Mouse (Mus musculus) urinary bladder, adult 18-20 months (tissue): ENCODE data around the gene Nrxn3.

ENCODE experiments used
- DNase-seq, 2 experiments: peaks; one replicate each; pipeline ENCODE4 v3.0.0; 2022; ENCODE audit warnings: low spot score in 2 of 2, mixed read lengths in 2 of 2

Nrxn3 gene

DNA sequence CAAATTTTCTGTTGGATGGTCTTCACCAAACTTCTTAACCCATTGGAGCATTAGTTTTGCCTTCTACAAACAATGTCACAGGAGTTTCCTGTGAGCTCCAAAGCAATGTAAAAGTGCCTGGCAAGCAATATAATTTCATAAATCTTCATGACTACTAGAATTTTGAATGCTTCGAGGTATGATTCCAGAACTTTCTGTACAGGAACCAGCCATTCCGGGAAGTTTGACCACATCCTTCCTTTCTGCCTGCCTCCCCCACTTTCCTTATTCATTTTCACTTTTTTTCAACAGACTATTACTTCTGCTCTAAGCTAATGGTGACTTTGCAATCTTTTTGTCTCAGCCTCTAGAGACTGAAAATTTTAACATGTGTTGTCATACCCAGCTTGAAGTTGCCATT lies 1218.1 kb downstream of the Nrxn3 start:
- DNase-seq: no peak

- no peak for DNase-seq
These were observed 1223.3 kb downstream of the Nrxn3 start for GRCm38 (mm10) chr12:89945911-89946502.

- DNase-seq: no peak
These were observed 1223.8 kb downstream of the Nrxn3 start for GRCm38 (mm10) chr12:89946522-89946921.

- no peak for DNase-seq
These were observed 1230.6 kb downstream of the Nrxn3 start for GRCm38 (mm10) chr12:89953237-89953636.

DNA sequence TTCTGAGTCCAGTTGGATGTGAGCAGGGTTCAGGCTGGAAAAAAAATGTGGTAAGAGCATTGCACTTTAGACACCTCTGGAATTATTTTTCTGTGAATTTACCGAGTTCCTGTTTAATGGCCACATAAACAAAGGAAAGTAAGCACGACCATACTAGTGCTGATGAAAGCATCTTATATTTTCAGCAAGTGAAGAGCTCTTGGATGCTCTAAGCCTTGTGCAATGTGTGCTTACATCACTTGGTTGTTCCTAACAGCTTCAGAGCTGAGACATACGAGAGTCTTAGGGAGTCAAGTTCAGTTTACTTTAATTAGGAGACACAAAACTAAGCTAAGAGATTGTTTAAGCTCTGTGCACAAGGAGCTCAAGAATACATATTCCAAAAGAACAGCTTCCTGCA lies 1231.0 kb downstream of the Nrxn3 start:
- no peak for DNase-seq

- no peak for DNase-seq
These were observed 1231.9 kb downstream of the Nrxn3 start for GRCm38 (mm10) chr12:89954441-89955070.

- DNase-seq: no peak
These were observed 1240.4 kb downstream of the Nrxn3 start for GRCm38 (mm10) chr12:89963073-89963472.

- no peak for DNase-seq
These were observed 1254.0 kb downstream of the Nrxn3 start for GRCm38 (mm10) chr12:89976648-89977047.

DNA sequence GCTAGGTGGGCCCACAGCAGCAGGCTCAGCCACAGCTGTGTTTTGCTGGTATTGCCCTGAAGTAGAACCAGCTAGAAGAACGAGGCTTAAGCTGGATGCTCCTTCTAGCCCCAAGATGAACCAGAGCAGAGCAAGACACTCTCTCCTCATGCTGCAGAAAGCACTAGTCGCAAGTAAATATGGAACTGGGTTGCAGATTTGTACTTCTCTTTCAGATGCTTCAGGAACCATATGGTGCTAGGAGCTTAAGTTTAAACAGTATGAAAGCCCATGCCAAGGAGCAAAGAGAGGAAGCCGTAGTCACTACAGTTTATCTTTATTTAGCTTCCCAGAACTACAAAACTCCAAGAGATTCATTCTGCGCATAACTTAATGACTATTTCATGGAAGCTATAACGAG lies 1254.8 kb downstream of the Nrxn3 start:
- no peak for DNase-seq

GRCm38 (mm10) chr12:89979190-89979589 lies 1256.5 kb downstream of the Nrxn3 start:
- no peak for DNase-seq

DNA sequence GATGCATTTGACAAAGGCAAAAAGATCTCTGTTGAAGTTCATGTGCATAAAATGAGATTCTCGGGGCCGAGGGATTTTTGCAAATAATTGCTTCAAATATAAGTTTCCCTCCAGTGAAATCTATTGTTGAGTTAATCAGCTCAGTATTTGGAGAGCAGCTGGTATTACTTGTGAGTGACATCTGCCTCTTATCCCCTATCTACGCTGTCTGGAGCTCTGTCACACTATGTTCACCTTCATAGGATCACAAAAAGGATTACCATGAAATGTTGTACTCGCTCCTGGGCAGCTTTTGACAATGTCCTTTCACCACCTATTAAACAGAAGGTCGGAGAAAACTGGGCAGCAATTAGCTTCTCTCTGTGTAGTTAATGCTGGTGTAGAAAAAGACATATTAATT lies 1259.8 kb downstream of the Nrxn3 start:
- no peak for DNase-seq

DNA sequence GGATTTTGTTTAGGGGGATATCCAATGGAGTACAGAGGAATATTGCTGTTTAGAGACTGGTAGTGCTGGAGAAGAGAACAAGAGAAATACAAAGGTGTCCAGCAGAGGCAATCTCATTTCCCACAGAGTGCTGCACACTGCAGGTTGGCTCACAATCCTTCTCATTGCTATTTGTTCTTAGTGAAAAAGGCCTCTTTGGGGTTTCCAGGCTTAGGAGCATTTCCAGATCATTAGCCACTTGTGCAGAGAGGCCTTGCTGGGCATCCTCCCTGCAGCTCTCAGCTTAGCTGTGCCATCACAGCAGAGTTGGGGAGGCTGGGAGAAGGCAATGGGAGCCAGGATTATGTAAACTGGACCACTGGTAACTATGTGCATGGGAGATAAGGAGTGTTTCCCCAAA lies 1260.7 kb downstream of the Nrxn3 start:
- DNase-seq: no peak

DNA sequence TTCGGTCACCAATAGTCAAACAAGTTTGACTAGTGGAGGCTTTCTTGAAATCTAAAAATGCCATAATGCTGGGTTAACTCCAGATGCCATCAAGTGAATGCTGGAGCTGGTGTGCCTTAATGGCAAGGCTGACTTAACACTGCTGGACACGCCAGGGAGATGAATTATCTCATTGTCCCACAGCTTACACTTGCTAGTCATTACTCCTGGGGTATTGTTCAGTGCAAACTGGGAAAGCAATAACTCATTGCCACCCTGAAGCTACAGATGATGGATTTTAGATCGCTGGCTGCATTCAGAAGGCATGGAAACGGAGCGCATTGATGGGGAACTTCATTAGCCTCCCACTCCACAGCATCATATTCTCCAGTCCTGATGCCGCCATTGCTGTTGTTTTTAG lies 1263.5 kb downstream of the Nrxn3 start:
- no peak for DNase-seq

DNA sequence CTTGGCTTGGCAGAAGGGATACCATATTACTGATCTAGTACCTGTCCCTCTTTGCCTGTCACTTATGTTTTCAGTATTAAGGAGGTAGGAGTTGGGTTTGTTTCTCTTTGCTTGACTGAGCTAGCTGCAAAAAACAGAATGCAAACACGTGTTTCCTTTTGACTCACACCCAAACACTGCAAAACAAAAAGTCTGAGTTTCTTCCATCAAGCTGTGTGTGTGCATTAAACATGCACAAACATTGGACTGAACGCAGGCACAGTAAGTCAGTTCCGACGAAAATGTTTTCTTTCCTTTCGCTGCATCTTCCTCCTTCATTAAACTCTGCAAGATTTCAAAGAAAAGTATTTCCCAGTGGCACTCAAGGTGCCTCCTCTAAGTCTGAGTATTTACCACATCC lies 1270.6 kb downstream of the Nrxn3 start:
- DNase-seq: no peak

- no peak for DNase-seq
These were observed 1272.7 kb downstream of the Nrxn3 start for GRCm38 (mm10) chr12:89995392-89995791.

DNA sequence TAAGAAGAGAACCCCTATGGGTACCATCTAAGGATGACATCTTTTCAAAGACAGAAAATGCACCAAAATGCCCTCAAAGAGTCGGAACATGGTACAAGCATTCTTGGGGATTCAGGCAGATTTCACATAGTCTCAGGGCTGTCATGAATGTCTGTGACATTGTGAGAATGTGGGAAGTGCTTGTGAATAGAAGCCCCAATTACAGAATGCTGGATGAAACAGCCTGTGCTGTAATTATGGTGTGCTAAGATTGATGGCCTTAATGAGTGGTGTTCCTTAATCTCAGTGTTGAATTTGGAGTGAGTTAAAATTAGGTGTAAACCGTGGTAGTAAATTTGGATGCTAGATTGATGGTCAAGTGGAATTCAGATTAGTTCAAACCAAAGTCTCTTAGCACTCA lies 1287.6 kb downstream of the Nrxn3 start:
- DNase-seq: no peak

DNA sequence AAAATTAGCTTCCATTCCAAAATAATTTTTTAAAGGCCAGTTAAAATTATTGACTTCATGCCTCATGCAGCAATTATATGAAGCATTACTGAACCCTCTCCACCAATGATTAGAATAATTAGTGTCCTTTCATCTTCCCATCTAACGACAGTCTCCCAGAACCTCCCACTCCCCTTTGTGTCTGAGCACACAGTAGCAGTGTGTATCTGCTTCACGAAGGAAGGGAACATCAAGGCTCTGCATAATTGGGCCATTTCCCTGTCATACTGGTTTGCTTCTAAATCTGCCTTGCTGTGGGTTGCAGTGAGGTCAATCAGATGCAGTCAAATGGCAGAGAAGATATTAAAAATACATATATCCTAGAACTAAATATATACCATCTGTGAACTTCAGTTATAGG lies 1291.3 kb downstream of the Nrxn3 start:
- DNase-seq: no peak

DNA sequence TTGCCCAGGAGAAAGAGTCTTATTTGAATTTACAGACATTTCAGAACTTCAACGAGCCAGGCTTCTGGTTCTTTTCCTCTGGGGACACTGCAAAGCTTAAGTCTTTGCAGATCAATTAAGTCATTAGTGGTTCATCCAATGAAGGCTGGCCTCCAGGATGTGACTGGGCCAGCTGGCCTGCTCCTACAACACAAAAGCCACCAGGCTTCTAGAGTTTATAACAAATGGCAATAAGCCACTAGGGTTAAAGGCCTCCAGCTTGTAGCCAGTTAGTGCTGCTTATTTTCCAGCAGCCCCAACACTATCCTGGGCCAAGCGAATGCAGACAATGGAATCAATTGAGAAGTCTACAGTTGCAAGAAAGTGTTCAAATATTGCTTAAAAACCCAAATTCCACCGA lies 1304.3 kb downstream of the Nrxn3 start:
- no peak for DNase-seq

DNA sequence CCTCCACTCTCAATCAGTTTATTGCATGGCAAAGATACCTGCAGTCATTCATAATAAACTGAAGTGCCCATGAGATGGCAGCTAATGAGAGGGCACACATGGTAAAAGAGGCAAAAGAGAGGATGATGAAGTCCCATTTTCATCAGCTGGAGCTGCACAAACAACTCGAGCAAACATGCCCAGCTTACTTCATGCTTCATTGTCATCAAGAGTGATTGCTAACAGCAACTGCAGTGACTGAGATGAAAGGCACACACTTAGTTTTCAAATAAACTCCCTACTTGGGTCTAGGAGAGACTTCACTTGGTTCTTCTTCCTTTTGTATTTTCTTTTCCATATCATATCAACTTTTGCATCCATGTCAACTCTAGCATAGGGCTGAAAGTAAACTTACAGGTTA lies 1318.4 kb downstream of the Nrxn3 start:
- DNase-seq: no peak

DNA sequence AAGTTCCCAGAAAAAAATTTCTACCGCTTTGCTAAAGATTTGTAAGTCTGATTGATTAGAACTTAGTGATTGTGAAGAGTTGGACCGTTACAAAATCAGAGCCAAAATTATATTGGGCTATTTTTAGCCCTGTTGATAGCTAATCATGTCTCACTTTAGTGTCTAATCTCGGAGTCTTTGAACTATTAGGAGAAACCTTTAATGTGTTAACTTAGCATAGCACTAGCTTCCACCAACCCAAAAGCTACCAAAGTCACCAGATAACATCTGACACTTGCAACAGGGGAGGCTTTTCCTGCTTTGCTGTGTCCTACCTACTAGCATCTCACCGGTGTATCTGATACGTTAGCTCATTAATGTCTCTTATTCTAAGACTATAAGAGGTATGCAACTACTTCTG lies 1333.6 kb downstream of the Nrxn3 start:
- no peak for DNase-seq

DNA sequence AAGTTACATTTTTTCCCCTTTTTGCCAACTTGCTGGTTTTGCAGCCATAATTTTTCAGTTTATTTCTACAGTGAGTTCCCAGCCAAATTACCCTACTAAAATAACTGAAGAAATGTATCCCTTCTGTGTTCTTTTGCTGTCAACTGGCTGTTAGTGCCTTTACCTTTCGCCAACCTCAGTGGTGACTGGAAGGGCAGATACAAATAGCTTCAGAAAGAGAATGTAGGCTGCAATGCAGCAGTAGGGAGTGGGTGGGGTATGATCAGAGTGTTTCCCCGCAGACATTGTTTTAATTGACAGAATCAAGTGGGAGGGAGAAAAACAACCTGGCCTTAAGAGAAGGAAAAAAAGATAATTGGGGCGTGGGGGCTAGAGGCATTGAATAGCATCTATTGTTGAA lies 1337.1 kb downstream of the Nrxn3 start:
- DNase-seq: no peak

DNA sequence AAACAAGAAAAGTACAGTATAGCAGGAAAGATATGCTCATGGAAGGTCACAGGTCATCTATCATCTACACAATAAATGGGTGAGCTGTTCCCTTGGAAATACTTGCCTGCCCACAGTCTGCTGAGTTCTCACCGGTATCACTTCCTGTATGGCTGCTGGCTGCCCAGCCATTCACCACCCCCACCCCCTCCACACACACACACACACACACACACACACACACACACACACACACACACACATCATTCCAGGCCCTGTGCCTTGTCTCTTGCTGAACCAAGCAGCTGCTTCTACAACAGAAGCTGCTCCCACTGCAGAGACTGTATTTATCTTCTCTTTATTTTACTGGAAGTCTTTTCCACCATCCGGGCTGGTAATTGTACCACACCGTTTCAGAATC lies 1338.6 kb downstream of the Nrxn3 start:
- no peak for DNase-seq

DNA sequence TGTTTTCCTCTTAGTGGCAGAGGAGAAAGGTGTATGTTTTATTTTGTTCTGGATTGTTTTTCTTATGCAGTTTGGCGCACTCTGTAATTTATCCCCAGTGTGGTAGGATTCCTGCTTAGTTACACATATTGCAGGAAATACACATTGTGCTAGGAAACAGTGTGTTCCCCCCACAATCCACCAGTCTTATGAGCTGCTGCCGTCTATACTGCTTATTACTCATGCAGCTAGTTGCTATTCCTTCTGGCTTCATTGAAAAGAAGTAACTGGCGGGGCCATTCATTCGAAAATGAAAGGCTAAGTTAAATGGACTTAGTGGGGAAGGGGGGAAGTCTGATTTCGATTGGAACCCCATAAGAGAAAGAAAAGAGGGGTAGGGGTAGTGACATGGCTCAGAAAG lies 1339.5 kb downstream of the Nrxn3 start:
- DNase-seq: no peak

GRCm38 (mm10) chr12:90063443-90063842 lies 1340.8 kb downstream of the Nrxn3 start:
- DNase-seq: no peak
